Mouse (Mus musculus): Measurements from ENCODE around the gene Atp2b2. TPM values are rescaled to one million over a fixed set of nuclear protein-coding genes. Genes with fewer than 3 reads are reported as not detected.
"Not testable (repeated sequence)": the region's sequence is repeated elsewhere in the genome, so short reads cannot be mapped to it uniquely, and the experiment has no call there.

Atp2b2 gene
- polyA plus RNA-seq, 1 experiment from 2014 or later = 13.4 TPM

DNA sequence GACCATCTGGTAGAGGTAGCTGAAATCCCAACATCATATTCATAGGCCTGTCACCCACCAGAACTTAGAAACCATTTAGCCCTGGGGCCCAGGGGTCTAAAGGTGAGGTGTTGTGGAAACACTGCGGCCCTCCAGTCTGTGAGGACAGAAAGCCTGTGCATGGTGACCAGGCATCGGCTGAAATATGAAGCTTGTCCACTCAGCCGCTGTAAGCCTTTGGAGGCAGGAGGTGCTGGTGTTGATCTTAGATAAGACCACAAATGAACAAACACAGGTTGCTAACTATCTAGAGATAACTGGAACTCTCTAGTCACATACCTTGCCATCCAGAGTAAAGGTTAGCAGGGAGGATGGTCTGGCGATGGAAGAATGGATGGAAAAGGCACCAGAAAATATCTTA, 321.4 kb downstream of the Atp2b2 start:
- no peak for DNase-seq (ENCODE audit: low spot score)
- 92% methylated on average over 4 of the region's 4 CpGs for WGBS
- Histone ChIP-seq H3K36me3 (ENCODE audit: control insufficient read depth, insufficient read depth, low read length) (peaks cover 65% of the 10 kb centered on the region), H3K27ac (ENCODE audit: low read depth, low read length) (no peak overlapping the region), H3K4me3 (ENCODE audit: low read depth, low read length) (no peak overlapping the region), H3K9ac (ENCODE audit: low read length) (no peak overlapping the region), H3K27me3 (replicated peaks; ENCODE audit: control insufficient read depth, insufficient read depth, low read length) (no peaks in the 10 kb centered on the region), H3K4me2 (ENCODE audit: low read length) (no peak overlapping the region), H3K9me3 (replicated peaks; ENCODE audit: control insufficient read depth, low read length) (no peaks in the 10 kb centered on the region), H3K4me1 (ENCODE audit: control insufficient read depth, insufficient read depth, low read length) (no peaks in the 10 kb centered on the region)
- no peak for ATAC-seq

- H3K9ac ChIP-seq (ENCODE audit: low read length) = no peak within 1 kb of the TSS
- H3K4me1 ChIP-seq (ENCODE audit: control insufficient read depth, insufficient read depth, low read length) = no peaks in the 10 kb centered on the region
- DNase-seq (ENCODE audit: low spot score) = no peak
- H3K27ac ChIP-seq (ENCODE audit: low read depth, low read length) = no peak within 1 kb of the TSS
- H3K27me3 ChIP-seq (replicated peaks; ENCODE audit: control insufficient read depth, insufficient read depth, low read length) = no peaks in the 10 kb centered on the region
- WGBS = 89% methylated on average over 3 of the region's 3 CpGs
- ATAC-seq = no peak
- no peak within 1 kb of the TSS for H3K4me3 ChIP-seq (ENCODE audit: low read depth, low read length)
- H3K36me3 ChIP-seq (ENCODE audit: control insufficient read depth, insufficient read depth, low read length) = peaks cover 66% of the 10 kb centered on the region
- H3K9me3 ChIP-seq (replicated peaks; ENCODE audit: control insufficient read depth, low read length) = no peaks in the 10 kb centered on the region
- no peak within 1 kb of the TSS for H3K4me2 ChIP-seq (ENCODE audit: low read length)
These were observed 322.5 kb downstream of the Atp2b2 start, which contains the start of gene Ghrl for GRCm38 (mm10) chr6:113719878-113720277. Gene Ghrl, minus strand, starts transcription at chr6:113719880.

DNA sequence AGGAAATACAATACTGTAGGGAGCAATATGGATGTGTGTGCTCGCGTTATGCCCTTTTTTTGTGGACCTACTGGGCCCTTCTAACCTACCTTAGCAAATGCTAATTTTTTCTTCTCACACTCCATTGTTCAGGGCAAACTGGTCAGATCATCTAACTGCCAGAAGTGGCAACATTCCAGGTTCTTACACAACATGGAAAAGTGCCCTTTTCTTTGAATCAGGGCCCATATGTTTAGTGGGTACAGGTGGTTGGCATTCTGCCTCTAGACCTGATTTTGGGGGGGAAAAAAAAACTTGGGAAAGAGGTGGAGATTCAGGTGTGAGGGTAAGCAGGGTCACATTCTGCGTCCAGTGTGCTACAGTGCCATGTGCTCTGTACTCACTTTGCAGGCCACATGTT, 324.9 kb downstream of the Atp2b2 start:
- Histone ChIP-seq H3K4me1 (ENCODE audit: control insufficient read depth, insufficient read depth, low read length) (no peaks in the 10 kb centered on the region), H3K4me3 (ENCODE audit: low read depth, low read length) (no peak overlapping the region), H3K36me3 (ENCODE audit: control insufficient read depth, insufficient read depth, low read length) (peaks cover 78% of the 10 kb centered on the region), H3K4me2 (ENCODE audit: low read length) (no peak overlapping the region), H3K9ac (ENCODE audit: low read length) (no peak overlapping the region), H3K27ac (ENCODE audit: low read depth, low read length) (no peak overlapping the region), H3K27me3 (replicated peaks; ENCODE audit: control insufficient read depth, insufficient read depth, low read length) (no peaks in the 10 kb centered on the region), H3K9me3 (replicated peaks; ENCODE audit: control insufficient read depth, low read length) (no peaks in the 10 kb centered on the region)
- ATAC-seq (no peak), DNase-seq (ENCODE audit: low spot score) (peak; percentile 32)
- 91% methylated on average over 3 of the region's 3 CpGs for WGBS

DNA sequence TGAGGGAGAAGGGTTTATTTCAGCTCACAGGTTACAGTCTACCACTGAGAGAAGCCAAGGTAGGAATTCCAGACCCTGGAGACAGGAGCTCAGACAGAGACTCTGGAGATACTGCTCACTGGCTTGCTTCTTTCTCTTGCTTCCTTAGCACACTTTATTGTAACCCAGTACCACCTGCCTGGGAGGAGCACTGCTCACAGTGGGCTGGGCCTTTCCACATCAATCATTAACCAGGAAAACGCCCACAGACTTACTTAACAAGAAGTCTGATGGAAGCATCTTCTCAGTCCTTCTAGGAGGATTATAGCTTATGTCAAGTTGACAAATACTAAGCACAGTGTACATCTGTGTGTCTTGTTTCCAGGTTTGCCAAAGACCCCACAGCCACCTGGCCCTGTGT, 327.6 kb downstream of the Atp2b2 start:
- ATAC-seq (no peak), DNase-seq (ENCODE audit: low spot score) (no peak)
- H3K27me3 ChIP-seq (replicated peaks; ENCODE audit: control insufficient read depth, insufficient read depth, low read length) = no peaks in the 10 kb centered on the region
- H3K27ac ChIP-seq (ENCODE audit: low read depth, low read length) = no peak overlapping the region
- H3K4me1 ChIP-seq (ENCODE audit: control insufficient read depth, insufficient read depth, low read length) = no peaks in the 10 kb centered on the region
- no peaks in the 10 kb centered on the region for H3K9me3 ChIP-seq (replicated peaks; ENCODE audit: control insufficient read depth, low read length)
- no peak overlapping the region for H3K4me3 ChIP-seq (ENCODE audit: low read depth, low read length)
- no peak overlapping the region for H3K9ac ChIP-seq (ENCODE audit: low read length)
- peaks cover 86% of the 10 kb centered on the region for H3K36me3 ChIP-seq (ENCODE audit: control insufficient read depth, insufficient read depth, low read length)
- 74% methylated on average over 1 of the region's 1 CpGs for WGBS
- no peak overlapping the region for H3K4me2 ChIP-seq (ENCODE audit: low read length)

DNA sequence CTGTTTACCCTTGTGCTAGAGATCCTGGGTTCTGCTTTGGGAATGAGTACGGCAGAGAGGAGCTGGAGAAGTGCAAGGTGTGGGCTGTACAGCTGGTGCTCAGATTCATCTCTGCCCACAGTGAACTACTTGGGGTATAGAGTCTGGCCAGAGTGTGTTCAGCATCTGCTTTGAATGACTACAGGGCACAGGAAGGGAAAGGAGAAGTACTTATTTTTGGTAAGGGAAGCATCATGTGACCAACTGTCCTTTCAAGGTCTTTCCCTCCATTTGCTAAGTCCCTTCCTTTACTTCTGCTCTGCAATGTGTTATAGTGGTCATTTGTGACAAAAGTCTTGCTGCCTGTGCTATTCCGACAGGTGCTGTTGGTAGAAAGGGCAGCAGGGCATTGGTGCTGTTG, 328.1 kb downstream of the Atp2b2 start:
- 96% methylated on average over 2 of the region's 2 CpGs for WGBS
- no peak for DNase-seq (ENCODE audit: low spot score)

DNA sequence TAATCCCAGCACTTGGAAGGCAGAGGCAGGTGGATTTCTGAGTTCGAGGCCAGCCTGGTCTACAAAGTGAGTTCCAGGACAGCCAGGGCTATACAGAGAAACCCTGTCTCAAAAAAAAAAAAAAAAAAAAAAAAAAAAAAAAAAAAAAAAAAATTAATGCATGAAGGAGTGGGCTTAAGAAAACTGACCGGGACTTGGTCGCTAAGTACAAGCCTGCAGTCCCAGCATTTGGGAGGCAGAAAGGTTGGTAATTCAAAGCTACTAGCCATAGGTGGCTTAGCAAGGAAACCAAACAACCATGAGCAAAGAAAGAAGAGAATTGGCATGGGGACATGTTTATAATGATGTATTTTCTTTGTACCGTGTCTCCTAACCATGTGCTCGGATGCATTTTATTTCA, 329.0 kb downstream of the Atp2b2 start:
- H3K4me2 ChIP-seq (ENCODE audit: low read length); H3K9ac ChIP-seq (ENCODE audit: low read length); H3K4me3 ChIP-seq (ENCODE audit: low read depth, low read length); H3K9me3 ChIP-seq (replicated peaks; ENCODE audit: control insufficient read depth, low read length); H3K27me3 ChIP-seq (replicated peaks; ENCODE audit: control insufficient read depth, insufficient read depth, low read length); H3K4me1 ChIP-seq (ENCODE audit: control insufficient read depth, insufficient read depth, low read length); H3K27ac ChIP-seq (ENCODE audit: low read depth, low read length); DNase-seq (ENCODE audit: low spot score); ATAC-seq: not testable (repeated sequence)
- H3K36me3 ChIP-seq (ENCODE audit: control insufficient read depth, insufficient read depth, low read length) = peaks cover 86% of the 10 kb centered on the region
- 91% methylated on average over 5 of the region's 5 CpGs for WGBS

More for the DNA sequence above, 328.1 kb downstream of the Atp2b2 start:
- ATAC-seq = no peak
- no peak overlapping the region for H3K27ac ChIP-seq (ENCODE audit: low read depth, low read length)
- no peaks in the 10 kb centered on the region for H3K27me3 ChIP-seq (replicated peaks; ENCODE audit: control insufficient read depth, insufficient read depth, low read length)
- H3K4me3 ChIP-seq (ENCODE audit: low read depth, low read length) = no peak overlapping the region
- no peak overlapping the region for H3K4me2 ChIP-seq (ENCODE audit: low read length)
- H3K9ac ChIP-seq (ENCODE audit: low read length) = no peak overlapping the region
- no peaks in the 10 kb centered on the region for H3K4me1 ChIP-seq (ENCODE audit: control insufficient read depth, insufficient read depth, low read length)
- peaks cover 86% of the 10 kb centered on the region for H3K36me3 ChIP-seq (ENCODE audit: control insufficient read depth, insufficient read depth, low read length)
- no peaks in the 10 kb centered on the region for H3K9me3 ChIP-seq (replicated peaks; ENCODE audit: control insufficient read depth, low read length)

GRCm38 (mm10) chr6:113712718-113713117, 329.7 kb downstream of the Atp2b2 start:
- DNase-seq (ENCODE audit: low spot score) (no peak), ATAC-seq (no peak)
- Histone ChIP-seq H3K9me3 (replicated peaks; ENCODE audit: control insufficient read depth, low read length) (no peaks in the 10 kb centered on the region), H3K36me3 (ENCODE audit: control insufficient read depth, insufficient read depth, low read length) (peaks cover 89% of the 10 kb centered on the region), H3K27me3 (replicated peaks; ENCODE audit: control insufficient read depth, insufficient read depth, low read length) (no peaks in the 10 kb centered on the region), H3K4me1 (ENCODE audit: control insufficient read depth, insufficient read depth, low read length) (no peaks in the 10 kb centered on the region), H3K27ac (ENCODE audit: low read depth, low read length) (no peak overlapping the region), H3K4me2 (ENCODE audit: low read length) (no peak overlapping the region), H3K9ac (ENCODE audit: low read length) (no peak overlapping the region), H3K4me3 (ENCODE audit: low read depth, low read length) (no peak overlapping the region)
- WGBS = 94% methylated on average over 3 of the region's 3 CpGs

- ATAC-seq = peak; percentile 71
- WGBS = under 1% methylated on average over 93 of the region's 113 CpGs
These were observed 344.9 kb downstream of the Atp2b2 start for GRCm38 (mm10) chr6:113697222-113698205.

More at GRCm38 (mm10) chr6:113697222-113698205, 344.9 kb downstream of the Atp2b2 start:
- Histone ChIP-seq H3K9ac (ENCODE audit: low read length) (peak overlapping the region; percentile 83), H3K27ac (ENCODE audit: low read depth, low read length) (peak overlapping the region; percentile 71; the same call in 1 of the 2 replicates), H3K4me3 (ENCODE audit: low read depth, low read length) (peak overlapping the region; percentile 84), H3K4me2 (ENCODE audit: low read length) (peak overlapping the region; percentile 99), H3K4me1 (ENCODE audit: control insufficient read depth, insufficient read depth, low read length) (peaks cover 16% of the 10 kb centered on the region), H3K36me3 (ENCODE audit: control insufficient read depth, insufficient read depth, low read length) (peaks cover 24% of the 10 kb centered on the region), H3K27me3 (replicated peaks; ENCODE audit: control insufficient read depth, insufficient read depth, low read length) (no peaks in the 10 kb centered on the region), H3K9me3 (replicated peaks; ENCODE audit: control insufficient read depth, low read length) (no peaks in the 10 kb centered on the region)
- DNase-seq (ENCODE audit: low spot score) = peak; percentile 5

All from forebrain, embryonic 14.5 days (tissue).